Mouse (Mus musculus) 3T3-L1 (cell line): ENCODE results near the gene Kdm6a.
A peak's percentile ranks its signal among the peaks of the same experiment; 100 is the strongest.

Experiments used
- DNase-seq: peaks from one replicate; pipeline ENCODE4 v3.0.0-alpha.2; 2015; ENCODE audit warnings: low read depth, low spot score

Kdm6a gene

DNA sequence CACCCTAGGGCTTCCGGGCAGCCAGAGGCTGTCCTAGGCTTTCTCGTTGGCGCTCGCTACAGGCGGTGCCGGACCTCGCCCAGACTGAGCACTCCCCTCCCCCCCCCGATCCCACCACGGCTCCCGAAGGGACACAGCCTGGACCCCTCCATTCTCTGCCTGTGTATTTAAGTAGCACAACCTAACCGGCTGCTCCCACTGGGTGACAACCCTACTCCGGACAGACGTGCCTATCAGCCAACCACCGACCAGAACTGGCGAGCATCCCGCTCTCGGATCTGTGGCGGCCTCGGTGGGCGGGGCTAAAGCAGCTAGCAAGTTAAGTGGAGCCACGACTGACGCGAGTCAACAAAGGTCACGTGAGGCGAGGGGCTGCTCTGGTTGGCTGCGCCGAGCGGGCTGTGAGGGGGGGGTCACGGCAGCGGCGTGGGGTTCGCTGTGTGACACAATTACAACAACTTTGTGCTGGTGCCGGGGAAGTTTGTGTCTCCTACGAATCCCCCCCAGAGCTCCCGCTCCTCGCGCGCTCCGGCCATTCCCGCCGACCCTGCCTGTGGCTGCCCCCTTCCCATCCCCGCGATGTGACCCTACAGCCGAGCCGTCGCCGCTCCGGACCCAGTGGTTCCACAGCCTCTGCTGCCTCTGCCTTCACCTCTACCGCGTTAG, at the start of gene Kdm6a:
Gene Kdm6a (plus strand): TSS at position 384 of the 666 bp plus-strand sequence.
- peak; percentile 99 for DNase-seq

DNA sequence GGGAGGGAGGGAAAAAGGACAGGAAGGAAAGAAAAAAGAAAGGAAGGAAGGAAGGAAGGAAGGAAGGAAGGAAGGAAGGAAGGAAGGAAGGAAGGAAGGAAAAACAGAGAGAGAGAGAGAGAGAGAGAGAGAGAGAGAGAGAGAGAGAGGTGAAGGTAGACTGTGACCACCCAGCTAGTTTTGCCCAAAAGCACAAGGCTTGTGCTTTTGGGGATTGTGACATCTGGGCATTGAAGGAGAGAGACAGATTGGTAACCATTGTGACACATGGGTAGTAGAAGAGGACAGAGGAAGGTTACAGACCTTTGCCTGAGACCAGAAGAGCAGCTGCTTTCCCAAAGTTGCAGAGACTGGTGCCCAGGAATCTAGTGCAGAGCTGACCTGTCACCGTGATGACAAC, 16.8 kb upstream of the Kdm6a start, which contains the start of gene Dusp21:
Gene Dusp21 (plus strand): TSS at position 301 of the 400 bp plus-strand sequence.
- DNase-seq: no peak

DNA sequence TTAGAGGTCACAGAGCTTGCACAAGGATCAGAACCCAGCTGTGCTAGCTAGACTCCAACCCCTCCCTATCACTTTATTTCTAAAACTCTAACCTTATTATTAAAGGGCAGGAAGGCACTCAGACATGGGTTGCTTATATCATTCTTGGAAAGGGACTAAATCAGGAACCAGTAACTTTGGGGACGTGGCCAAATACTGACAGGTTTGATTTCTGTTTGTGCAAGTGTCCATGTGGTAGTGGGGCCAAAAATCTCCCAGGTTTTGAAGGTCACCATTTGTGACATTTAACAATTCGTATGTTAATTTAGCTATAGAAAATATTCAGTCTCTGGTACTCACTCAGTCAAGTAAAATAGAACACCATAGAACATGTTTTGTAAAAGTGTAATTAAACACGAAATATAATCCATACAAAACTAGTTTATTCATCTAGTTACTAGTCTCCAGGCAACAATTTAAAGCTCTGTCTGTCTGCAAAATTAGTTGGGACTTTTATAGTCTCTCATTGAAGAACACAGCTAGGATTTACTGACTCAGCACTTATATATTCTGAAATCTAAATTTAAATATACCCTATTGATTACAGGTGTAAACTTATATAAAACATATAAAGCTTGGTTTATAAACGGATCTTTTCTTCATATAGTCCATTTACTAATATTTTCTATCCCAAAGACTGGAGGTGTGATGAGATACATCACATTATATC, 1.5 kb upstream of the Kdm6a start:
- no peak for DNase-seq

DNA sequence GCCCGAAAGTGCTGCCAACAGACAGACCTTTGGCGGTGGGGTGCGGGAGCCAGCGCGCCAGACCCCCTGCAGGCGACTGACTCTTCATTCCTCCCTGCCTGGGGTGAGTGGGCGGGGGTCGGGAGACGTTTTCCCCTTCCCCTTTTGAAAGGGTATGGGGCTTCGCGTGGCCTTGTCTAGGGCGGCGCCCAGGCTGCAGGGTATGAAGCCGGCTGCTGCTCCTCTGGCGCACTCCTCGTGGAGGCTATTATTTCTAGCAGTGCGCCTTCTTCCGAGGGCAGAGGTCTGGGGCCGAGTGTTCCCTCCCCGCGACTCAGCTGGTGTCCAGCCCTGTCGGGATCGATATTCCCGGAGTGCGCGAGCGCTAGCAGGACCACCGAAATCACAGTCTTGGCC, 581 bp upstream of the Kdm6a start:
- no peak for DNase-seq

DNA sequence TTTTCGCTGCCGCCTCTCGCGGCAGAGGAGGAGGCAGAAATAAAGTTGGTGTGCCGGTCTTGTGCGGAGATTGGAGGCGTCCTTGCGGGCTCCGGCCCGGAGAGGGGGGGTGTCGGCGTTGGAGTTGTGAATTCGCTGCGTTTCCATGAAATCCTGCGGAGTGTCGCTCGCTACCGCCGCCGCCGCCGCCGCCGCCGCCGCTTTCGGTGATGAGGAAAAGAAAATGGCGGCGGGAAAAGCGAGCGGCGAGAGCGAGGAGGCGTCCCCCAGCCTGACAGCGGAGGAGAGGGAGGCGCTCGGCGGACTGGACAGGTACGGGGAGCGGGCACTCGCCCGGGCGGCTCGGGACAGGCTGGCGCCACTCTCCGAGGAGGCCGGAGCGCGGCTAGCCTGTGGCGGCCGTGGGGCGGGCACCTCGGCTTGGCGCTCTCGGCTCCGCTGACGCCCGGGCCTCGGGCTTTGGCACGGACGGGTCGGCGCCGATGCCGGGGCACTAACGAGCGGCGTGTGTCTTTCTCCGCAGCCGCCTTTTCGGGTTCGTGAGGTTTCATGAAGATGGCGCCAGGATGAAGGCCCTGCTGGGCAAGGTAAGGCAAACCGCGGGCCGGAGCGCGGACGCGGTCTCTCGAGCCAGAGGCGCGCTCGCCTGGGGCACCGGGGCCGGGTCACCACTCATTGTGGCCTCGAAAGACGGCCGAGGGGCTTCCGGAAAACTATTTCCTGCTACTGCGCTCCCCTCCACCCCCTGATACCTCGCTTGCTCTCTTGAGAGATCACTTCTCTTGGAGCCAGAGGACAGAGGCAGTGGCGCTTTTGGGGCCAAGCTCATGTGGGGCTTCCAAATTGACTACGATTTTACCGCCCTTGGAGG, 721 bp downstream of the Kdm6a start:
- DNase-seq: peak; percentile 65

DNA sequence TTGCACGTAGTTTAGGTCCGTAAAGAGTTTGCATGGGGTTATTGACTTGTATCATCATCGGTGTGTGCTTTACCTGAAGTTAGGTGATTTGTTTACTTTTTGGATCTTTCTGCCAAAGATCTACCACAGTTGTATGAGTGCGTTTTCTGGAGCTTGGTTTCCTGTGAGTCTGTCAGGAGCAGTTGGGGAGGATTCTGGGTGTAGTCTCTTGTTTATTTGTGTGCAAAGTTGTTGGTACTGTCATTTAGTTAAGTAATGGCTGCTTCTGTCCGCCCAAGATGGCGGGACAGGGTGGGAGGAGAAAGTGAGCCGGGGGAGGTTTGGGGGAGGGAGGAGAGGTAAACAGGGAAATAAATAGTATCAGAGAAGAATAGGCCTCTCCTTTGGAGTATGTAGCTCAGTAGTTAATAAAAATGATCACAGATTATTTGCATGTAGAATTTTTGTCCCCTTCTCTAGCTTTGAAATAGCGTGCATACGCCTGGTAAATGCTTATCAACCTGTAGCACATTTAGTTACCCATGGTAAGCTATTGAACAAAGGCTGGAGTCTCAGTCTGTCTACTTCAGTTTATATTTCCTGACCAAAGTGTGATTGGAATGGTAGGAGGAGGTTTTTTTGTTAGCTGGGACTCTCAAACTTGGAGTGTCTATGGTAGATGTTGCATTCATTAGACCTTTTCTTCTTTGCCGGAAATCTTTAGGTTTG, 1.7 kb downstream of the Kdm6a start:
- DNase-seq: peak; percentile 71

DNA sequence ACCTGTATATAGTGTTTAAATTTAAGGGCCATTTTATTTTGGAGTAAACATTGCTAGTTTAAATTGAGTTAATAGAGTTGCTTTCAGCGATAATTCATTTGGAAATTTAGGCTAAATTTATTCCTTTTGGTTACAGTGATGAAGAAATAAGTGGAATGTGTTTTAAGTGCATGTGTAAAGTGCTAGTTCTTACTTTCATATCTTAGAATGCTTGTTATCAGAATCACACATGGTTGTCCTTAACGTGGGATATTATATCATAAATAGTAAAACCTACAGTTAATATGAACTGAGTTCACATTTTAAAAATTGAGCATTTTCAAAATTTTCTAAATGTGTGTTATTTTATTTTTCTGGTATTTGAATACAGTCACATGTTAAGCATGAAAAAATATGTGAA, 2.7 kb downstream of the Kdm6a start:
- DNase-seq: no peak

DNA sequence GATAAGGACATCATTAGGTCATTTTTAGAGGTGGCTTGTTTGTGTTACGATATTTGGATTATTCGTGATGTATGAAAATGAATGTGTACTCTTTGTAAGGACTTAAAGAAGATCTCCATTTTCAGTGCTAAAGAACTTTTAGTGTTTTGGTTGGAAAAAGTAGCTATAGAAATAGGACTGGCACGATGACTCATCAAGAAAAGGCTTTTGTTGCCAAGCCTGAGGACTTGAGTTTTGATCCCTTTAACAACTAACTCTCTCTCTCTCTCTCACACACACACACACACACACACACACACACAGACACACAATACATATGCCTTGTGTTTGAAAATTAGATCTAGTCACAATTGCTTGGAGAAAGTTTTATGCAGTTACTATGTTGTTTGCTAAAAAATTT, 4.6 kb downstream of the Kdm6a start:
- peak; percentile 74 for DNase-seq

DNA sequence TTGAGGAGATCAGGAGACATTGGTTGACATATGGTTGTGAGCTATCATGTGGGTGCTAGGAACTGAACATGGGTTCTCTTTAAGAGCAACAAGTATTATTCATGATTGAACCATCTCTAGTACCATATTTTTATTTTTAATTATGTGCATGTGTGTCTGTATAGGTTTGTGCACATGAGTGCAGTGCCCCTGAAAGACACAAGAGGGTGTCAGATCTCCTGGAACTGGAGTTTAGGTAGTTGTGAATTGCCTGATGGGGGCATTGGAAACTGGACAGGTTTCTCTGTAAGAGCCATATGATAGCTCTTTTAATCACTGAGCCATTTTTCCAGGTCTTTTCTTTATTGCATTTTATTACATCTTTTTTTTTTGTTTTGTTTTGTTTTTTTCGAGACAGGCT, 6.6 kb downstream of the Kdm6a start:
- no peak for DNase-seq

DNA sequence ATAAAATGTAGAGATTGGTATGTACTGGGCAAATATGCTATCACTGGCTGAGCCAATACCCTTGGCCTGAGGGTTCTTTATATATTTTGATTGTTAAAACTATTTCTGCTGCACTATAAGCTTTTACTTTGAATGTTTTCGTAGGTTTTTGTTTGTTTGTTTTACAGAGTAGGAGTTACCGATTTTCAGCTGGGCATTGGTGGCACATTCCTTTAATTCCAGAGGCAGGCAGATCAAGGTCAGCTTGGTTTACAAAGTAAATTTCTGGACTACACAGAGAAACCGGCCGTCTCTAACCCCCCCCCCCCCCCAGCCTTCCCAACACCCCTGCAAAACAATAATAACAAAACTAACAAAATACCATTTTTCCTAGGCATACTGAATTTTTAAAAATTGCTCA, 12.5 kb downstream of the Kdm6a start:
- DNase-seq: no peak

DNA sequence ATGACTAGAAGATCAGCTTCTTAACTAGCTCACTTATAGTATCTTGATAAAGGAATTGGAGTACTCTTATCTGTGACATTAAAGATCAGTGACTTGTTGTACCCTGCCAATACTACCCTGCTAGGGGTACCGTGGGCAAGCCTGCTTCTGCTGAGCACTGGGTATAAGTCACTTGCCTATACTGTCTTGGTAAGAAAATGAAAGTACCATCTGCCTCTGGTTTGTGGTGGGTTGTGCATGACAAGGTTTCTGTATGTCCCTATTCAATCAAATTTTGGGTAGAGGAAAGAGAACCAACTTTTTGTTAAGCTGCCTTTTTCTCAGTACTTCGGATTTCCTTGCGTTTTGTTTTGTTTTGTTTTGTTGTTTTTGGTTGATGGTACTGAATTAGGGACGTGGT, 15.4 kb downstream of the Kdm6a start:
- DNase-seq: no peak

DNA sequence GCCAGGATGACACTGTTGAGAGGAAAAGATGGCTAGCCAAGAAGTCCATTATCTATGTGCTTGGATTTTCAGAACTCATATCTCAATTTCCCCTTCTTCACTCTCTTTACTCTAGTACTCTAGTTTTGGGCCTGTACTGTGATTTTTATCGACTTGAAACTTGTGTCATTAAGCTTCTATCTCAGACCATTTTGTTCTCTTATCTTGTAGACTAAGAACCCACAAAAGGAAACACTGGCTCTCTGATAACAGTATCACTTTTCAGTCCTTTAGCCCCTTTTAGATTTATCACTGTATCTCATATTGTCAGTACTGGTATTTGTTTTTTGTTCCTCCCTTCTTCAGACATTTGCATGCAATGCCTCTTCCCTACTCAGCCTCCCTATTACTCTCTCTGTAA, 17.1 kb downstream of the Kdm6a start:
- no peak for DNase-seq

DNA sequence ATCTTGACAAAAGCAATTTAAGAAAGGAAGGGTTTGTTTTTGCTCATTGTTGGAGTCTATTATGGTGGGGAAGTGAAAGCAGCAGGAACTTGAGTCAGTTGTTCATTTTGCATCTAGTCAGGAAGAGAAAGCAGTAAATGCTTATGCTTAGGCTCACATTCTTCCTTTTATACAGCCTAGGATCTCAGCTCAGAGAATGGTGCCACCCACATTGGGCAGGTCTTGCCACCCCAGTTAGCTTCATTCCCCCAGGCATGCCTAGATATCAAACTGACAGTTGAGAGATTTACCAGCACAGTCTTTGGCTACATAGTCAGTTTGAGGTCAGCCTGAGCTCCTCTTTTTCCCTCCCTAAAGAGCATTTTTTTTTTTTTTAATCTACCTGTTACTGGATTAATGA, 24.8 kb downstream of the Kdm6a start:
- no peak for DNase-seq

DNA sequence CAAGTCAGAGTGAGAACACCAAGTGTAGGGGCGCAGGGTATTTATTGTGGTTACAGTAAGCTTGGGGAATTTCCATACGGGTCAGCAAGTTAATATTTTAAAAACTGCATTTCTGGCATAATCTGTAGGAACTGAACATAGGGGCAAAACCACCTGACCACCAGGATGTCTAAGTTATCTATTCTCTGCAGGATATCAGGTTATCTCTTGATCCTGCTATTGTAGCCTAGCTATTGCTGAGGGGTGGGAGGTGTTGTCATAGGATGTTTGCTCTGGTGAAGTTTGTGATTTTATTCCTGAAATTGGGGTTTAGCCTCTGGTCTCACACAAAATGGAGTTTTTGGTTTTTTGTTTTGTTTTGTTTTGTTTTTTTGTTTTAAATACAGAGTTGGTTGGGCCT, 25.9 kb downstream of the Kdm6a start:
- no peak for DNase-seq

DNA sequence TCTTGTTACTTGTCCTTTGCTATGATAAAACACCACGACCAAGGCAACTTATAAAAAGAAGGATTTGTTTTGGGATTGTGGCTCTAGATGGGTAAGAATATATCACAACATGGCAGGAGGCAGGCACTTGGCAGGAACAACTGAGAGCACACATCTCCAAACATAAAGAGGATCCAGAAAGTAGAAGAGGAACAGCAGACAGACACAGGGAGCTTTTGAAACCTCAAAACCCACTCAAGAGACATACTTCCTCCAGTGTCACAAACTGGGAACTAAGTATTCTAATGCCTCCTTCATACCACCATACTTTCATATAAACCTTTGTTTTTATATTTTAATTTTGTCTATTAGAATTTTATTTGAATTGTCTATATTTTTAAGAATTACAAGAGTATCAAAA, 77.2 kb downstream of the Kdm6a start:
- DNase-seq: no peak

DNA sequence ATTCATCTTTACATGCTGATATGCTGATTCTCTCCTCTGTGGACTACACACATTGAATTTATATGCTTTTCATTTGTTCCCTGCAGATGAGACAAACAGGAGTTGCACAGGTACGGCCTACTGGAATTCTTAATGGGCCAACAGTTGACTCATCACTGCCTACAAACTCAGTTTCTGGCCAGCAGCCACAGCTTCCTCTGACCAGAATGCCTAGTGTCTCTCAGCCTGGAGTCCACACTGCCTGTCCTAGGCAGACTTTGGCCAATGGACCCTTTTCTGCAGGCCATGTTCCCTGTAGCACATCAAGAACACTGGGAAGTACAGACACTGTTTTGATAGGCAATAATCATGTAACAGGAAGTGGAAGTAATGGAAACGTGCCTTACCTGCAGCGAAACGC, 88.2 kb downstream of the Kdm6a start:
- DNase-seq: peak; percentile 27

DNA sequence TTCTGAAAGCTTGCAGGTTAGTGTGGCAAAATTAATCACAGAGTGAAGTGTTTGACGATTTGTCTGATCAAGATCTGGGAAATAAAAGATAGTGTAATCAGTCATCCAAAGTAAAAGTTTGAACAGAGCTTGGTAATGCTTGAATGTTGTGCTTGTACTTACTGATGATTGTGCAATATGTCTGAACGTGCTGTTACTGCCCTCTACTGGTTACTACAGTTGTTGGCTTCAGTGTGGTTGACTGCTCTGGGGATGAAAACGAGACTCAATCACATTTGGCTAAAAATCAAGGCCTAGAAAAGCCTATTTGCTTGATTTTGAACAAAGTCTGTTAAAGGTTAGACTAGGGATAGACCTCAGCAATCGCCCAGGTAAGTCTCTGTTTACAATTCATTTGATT, 92.4 kb downstream of the Kdm6a start:
- peak; percentile 85 for DNase-seq

DNA sequence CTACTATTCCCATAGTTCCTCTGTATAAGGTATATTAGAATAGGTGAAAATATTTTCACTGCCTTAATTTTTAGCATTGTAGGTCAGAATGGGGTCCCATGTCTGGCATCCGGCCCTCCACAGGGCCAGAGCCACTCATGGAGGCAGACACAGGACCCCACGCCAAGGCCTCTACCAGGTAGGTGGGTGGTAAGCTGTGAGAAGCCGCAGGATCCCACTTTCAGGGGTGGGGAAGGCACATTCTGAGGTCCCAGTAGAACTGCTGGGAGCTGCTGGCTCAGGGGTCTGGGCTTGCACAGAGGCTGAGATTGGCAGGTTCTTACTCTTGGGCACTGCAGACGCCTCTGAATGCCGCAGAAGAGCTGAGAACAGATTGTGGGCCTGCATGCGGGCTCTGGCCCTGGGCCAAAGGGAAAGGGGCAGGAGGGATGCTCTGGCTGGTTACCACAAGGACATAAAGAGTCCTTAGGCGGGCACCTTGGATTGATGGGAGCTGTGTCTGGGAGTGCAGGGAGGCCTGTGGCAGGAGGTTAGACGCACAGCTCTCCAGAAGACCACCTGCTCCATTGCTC, 95.9 kb downstream of the Kdm6a start:
- DNase-seq: no peak

DNA sequence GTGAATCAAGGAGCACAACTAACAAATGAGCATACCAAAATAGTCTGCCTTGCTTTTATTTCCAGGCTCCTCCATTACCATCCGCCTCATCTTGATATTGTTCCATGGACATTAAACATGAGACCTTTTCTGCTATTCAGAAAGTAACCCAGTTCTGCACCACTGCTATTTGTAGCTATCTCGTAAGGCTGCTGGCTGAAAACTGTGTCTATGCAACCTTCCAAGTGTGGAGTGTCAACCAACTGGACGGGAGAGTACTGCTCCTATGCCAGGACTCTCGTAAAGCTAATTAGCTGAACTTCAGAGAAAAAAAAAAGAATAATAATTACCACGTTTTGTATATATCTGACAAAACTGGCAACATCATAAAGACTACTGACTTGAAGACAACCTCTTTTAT, 116.2 kb downstream of the Kdm6a start:
- DNase-seq: no peak

DNA sequence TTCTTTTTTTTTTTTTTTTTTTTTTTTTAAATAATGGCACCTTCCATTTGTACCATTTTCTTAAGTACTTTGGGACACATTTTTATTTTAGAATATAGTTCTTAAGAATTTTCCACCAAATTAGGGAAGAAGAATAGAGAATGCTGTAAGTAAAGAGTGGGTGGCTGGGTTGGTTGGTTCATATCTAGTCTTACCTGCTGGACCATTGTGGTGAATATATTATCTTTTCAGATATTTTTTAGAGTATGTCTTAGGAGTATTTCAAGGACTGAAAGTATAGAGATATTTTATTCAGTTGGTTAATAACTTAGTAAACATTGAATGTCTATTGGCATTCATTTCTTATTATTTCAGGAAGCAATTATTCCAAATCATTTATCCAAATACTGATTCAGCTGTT, 117.8 kb downstream of the Kdm6a start:
- no peak for DNase-seq
